Mouse (Mus musculus) embryonic facial prominence, embryonic 10.5 days (tissue): Measurements from ENCODE around the gene Tmem30b. TPM values are rescaled to one million over a fixed set of nuclear protein-coding genes. Genes with fewer than 3 reads are reported as not detected.
A peak's percentile ranks its signal among the peaks of the same experiment; 100 is the strongest.

Source experiments
- DNase-seq: peaks from one replicate; pipeline ENCODE4 v3.0.0-alpha.2; 2017; ENCODE audit warnings: low spot score
- H3K27ac ChIP-seq: fragments of 300-500 bp; sonication (generic); replicated peaks from 2 replicates; pipeline ENCODE4 v1.5.1; 2016; ENCODE audit warnings: mild to moderate bottlenecking
- H3K27me3 ChIP-seq: fragments of 300-500 bp; sonication (generic); replicated peaks from 2 replicates; pipeline ENCODE4 v1.6.1; 2016; ENCODE audit warnings: low read depth, mild to moderate bottlenecking; ENCODE audit not compliant: poor library complexity, severe bottlenecking
- H3K36me3 ChIP-seq: fragments of 300-500 bp; sonication (generic); replicated peaks from 2 replicates; pipeline ENCODE4 v1.6.1; 2016; ENCODE audit warnings: mild to moderate bottlenecking, moderate library complexity
- H3K4me1 ChIP-seq: fragments of 300-500 bp; sonication (generic); 2 replicates; pipeline ENCODE4 v1.6.1; 2016
- H3K4me3 ChIP-seq: fragments of 300-500 bp; sonication (generic); 2 replicates; pipeline ENCODE4 v1.5.1; 2016; ENCODE audit warnings: mild to moderate bottlenecking, moderate library complexity
- H3K9me3 ChIP-seq: fragments of 300-500 bp; sonication (generic); 2 replicates; pipeline ENCODE4 v1.6.1; 2016; ENCODE audit warnings: mild to moderate bottlenecking
- WGBS: fragments of 180-500 bp; shearing (Covaris S2); methylation state at CpG from one replicate; pipeline ENCODE4 v1.1.7; 2016; 5-methylcytosine and 5-hydroxymethylcytosine counted together
- polyA plus RNA-seq: library from polyadenylated mRNA; unstranded; fragments of >200 nt; fragmentation: Nextera tagmentation; extraction: Ambion mirVana; gene quantifications from 2 replicates; pipeline ENCODE4 v1.2.1, GENCODE M21; 2016

Gene Tmem30b
- 8.1 and 11.0 TPM in 2 replicates for polyA plus RNA-seq

DNA sequence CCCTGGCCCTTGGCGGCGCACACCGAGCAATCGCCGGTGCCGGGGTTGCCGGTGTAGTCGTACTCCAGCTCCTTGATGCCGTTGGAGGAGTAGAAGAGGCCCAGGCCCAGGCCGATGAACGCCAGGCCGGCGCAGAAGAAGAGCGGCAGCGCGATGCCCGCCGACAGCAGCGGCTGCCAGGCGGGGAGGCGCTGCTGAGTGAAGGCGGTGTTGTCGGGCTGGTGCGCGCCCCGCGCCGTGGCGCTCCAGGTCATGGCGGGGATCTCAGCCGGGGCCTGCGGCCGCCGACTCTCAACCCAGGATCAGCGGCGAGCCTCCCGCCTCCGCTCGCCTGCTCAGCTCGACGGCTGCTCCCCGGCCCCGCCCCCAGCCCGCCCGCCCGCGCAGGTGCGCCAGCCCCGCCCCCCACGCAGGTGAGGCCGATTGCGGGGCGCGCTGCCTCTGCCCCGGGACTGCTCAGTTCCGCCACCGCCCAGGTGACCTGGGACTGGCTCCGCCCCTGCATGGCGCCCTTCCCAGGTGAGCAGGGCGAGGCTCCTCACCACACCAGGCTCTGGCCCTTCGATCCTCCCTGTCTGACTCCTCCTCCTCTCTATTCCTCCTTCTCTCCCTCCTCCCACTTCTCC lies at the start of gene Tmem30b:
Gene Tmem30b, minus strand, starts transcription at position 307 of the 626 bp plus-strand sequence.
- H3K36me3 ChIP-seq = no peaks in the 10 kb centered on the region
- H3K27ac ChIP-seq = peak within 1 kb of the TSS; percentile 78
- peak; percentile 66 for DNase-seq
- WGBS = 2% methylated on average over 61 of the region's 61 CpGs
- H3K9me3 ChIP-seq = no peaks in the 10 kb centered on the region
- peaks cover 59% of the 10 kb centered on the region for H3K4me1 ChIP-seq
- peak within 1 kb of the TSS; percentile 59 for H3K4me3 ChIP-seq
- H3K27me3 ChIP-seq = peaks cover 86% of the 10 kb centered on the region

DNA sequence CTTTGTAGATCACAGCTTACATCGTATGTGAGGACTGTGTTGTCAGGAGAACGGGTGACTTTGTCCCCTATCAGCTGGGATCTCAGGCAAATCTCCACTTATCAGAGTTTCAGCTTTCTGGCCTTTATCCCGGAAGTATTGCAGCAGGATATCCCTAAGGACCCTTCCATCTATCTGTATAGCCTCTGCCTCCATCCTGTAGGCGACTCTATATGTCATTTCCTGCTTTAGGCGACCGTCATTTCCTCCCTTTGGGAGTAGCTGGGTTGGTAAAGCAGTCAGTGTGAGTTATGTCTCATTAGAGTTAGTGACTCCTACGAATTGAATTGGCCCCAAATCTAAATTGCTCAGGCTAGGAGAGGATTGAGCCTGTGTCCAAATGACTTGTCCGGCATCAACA lies 49.0 kb upstream of the Tmem30b start:
- WGBS = 83% methylated on average over 8 of the region's 8 CpGs
- peaks cover 15% of the 10 kb centered on the region for H3K4me1 ChIP-seq
- H3K27ac ChIP-seq = no peak overlapping the region
- no peak for DNase-seq
- H3K9me3 ChIP-seq = no peaks in the 10 kb centered on the region
- no peaks in the 10 kb centered on the region for H3K27me3 ChIP-seq
- no peak overlapping the region for H3K4me3 ChIP-seq
- H3K36me3 ChIP-seq = no peaks in the 10 kb centered on the region

GRCm38 (mm10) chr12:73594177-73594745 lies 48.1 kb upstream of the Tmem30b start:
- H3K4me1 ChIP-seq = peaks cover 15% of the 10 kb centered on the region
- no peaks in the 10 kb centered on the region for H3K9me3 ChIP-seq
- no peaks in the 10 kb centered on the region for H3K36me3 ChIP-seq
- no peak overlapping the region for H3K27ac ChIP-seq
- 87% methylated on average over 9 of the region's 9 CpGs for WGBS
- DNase-seq = no peak
- H3K4me3 ChIP-seq = no peak overlapping the region
- H3K27me3 ChIP-seq = no peaks in the 10 kb centered on the region

- no peak overlapping the region for H3K4me3 ChIP-seq
- no peak overlapping the region for H3K27ac ChIP-seq
- WGBS = 89% methylated on average over 12 of the region's 12 CpGs
- peaks cover 8% of the 10 kb centered on the region for H3K4me1 ChIP-seq
- no peak for DNase-seq
- H3K36me3 ChIP-seq = no peaks in the 10 kb centered on the region
- no peaks in the 10 kb centered on the region for H3K9me3 ChIP-seq
- 0 out of 2 replicates have a peak, but pooled peaks cover 3% of the 10 kb centered on the region for H3K27me3 ChIP-seq
Measured at GRCm38 (mm10) chr12:73593021-73593798, 47.0 kb upstream of the Tmem30b start.

- H3K27me3 ChIP-seq = peaks cover 17% of the 10 kb centered on the region
- no peaks in the 10 kb centered on the region for H3K36me3 ChIP-seq
- WGBS = 70% methylated on average over 11 of the region's 11 CpGs
- H3K27ac ChIP-seq = no peak overlapping the region
- no peak overlapping the region for H3K4me3 ChIP-seq
- no peak for DNase-seq
- H3K4me1 ChIP-seq = 0 out of 2 replicates have a peak, but pooled peaks cover 3% of the 10 kb centered on the region
- H3K9me3 ChIP-seq = no peaks in the 10 kb centered on the region
Measured at GRCm38 (mm10) chr12:73591625-73592024, 45.4 kb upstream of the Tmem30b start.

GRCm38 (mm10) chr12:73590627-73591276 lies 44.6 kb upstream of the Tmem30b start:
- peaks cover 25% of the 10 kb centered on the region for H3K27me3 ChIP-seq
- H3K9me3 ChIP-seq = no peaks in the 10 kb centered on the region
- peaks cover 7% of the 10 kb centered on the region for H3K4me1 ChIP-seq
- no peak for DNase-seq
- 88% methylated on average over 15 of the region's 15 CpGs for WGBS
- H3K36me3 ChIP-seq = no peaks in the 10 kb centered on the region
- no peak overlapping the region for H3K27ac ChIP-seq
- no peak overlapping the region for H3K4me3 ChIP-seq

DNA sequence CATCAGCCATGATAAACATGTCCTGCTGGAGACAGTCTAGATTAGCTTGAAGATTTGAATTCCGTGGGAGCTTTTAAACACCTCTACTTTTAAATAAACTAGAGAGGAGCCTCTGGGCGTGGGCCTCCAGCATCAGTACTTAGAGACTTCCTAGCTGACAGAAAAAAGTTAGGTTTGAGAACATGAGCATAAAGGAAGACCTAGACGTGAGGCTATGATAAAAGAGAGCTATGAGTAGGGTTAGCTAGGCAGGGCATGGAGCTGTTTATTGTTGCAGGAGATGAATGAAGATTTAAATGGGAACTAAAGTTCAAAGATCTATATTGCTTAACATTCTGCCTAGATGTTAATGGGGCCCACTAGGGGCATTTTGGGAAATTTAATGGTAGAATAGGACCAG lies 41.1 kb upstream of the Tmem30b start:
- Histone ChIP-seq H3K27me3 (peaks cover 52% of the 10 kb centered on the region), H3K4me3 (no peak overlapping the region), H3K4me1 (peaks cover 28% of the 10 kb centered on the region), H3K36me3 (no peaks in the 10 kb centered on the region), H3K9me3 (no peaks in the 10 kb centered on the region), H3K27ac (no peak overlapping the region)
- DNase-seq = no peak
- 64% methylated on average over 3 of the region's 3 CpGs for WGBS

- peaks cover 28% of the 10 kb centered on the region for H3K4me1 ChIP-seq
- no peak overlapping the region for H3K27ac ChIP-seq
- H3K27me3 ChIP-seq = peaks cover 63% of the 10 kb centered on the region
- peak; percentile 26 for DNase-seq
- H3K4me3 ChIP-seq = peak overlapping the region; percentile 81
- H3K9me3 ChIP-seq = no peaks in the 10 kb centered on the region
- WGBS = 4% methylated on average over 7 of the region's 7 CpGs
- H3K36me3 ChIP-seq = no peaks in the 10 kb centered on the region
Measured at GRCm38 (mm10) chr12:73585850-73586249, 39.7 kb upstream of the Tmem30b start.

GRCm38 (mm10) chr12:73585241-73585801 lies 39.1 kb upstream of the Tmem30b start:
- under 1% methylated on average over 33 of the region's 33 CpGs for WGBS
- peaks cover 28% of the 10 kb centered on the region for H3K4me1 ChIP-seq
- peak overlapping the region; percentile 86 for H3K27ac ChIP-seq
- DNase-seq = no peak
- H3K4me3 ChIP-seq = peak overlapping the region; percentile 81
- H3K27me3 ChIP-seq = peaks cover 66% of the 10 kb centered on the region
- no peaks in the 10 kb centered on the region for H3K9me3 ChIP-seq
- H3K36me3 ChIP-seq = no peaks in the 10 kb centered on the region

DNA sequence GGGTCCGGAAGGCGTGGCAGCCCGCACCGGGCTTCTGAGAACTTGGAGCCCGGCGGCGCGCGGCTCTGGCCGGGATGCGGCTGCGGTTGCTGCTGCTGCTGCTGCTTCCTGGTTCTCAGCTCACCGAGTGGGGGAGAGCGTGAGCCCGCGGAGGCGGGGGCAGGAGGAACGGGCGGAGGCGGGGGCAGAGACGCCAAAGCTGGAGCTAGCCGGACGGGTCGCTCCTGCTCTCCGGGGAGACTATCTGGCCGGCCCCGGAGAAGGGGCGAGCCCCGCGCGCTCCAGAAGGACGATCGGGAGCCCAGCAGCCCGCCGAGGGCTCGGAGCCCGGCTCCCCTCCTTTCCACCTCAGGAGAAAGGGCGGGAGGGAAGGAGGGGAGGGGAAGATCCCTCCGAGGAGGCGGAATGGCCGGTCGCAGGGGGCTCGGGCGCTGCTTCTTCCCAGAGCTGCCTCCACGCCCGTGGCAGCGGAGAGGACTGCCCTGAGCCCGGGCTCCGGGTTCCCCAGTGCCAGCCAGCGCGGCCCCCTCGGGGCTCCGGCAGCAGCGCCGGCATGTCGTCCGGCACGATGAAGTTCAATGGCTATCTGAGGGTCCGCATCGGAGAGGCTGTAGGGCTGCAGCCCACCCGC lies 38.5 kb upstream of the Tmem30b start, which contains the start of gene Prkch:
Gene Prkch, plus strand, starts transcription at position 187 of the 631 bp plus-strand sequence.
- Histone ChIP-seq H3K36me3 (no peaks in the 10 kb centered on the region), H3K27me3 (peaks cover 68% of the 10 kb centered on the region), H3K4me3 (peak within 1 kb of the TSS; percentile 81), H3K4me1 (peaks cover 28% of the 10 kb centered on the region), H3K27ac (peak within 1 kb of the TSS; percentile 86), H3K9me3 (no peaks in the 10 kb centered on the region)
- DNase-seq = peak; percentile 90
- WGBS = under 1% methylated on average over 61 of the region's 61 CpGs

DNA sequence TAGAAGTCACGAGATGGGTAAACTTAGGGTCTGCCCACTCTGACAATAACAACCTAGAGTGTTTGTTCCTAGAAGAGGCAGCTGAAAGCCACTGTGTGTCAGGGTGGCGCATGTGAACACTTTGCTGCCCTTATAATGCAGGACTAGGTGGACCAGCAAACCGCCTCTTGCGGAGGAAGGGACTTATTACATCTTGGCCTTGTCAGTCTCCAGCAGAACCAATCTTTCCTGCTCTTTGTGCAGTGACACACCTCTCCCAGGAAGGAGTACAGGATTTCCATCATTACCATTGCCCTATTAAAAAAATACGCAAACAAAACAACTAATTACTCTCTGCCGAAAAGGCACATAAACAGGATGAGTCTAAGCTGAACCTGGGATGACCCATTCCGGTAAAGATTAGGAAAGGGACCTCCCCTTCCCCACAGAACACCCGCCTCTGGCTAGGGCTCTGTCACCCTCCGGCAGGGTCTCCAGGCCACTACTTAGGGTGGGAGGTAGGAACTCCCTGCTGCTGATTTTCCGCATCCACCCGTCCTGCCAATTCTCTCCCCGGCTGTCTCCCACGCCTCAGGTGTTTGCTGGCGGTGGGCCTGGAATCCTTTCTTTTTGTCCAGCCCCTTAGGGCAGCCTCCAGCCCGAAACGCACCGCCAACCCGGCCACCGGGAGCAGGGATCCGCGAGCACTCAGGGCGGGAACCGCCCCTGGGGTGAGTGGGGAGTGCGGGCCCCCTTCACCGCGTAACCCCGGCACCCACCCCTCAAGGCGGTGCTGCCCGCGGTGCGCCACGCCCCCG lies 37.8 kb upstream of the Tmem30b start:
- peak overlapping the region; percentile 81 for H3K4me3 ChIP-seq
- no peaks in the 10 kb centered on the region for H3K36me3 ChIP-seq
- H3K4me1 ChIP-seq = peaks cover 28% of the 10 kb centered on the region
- peaks cover 68% of the 10 kb centered on the region for H3K27me3 ChIP-seq
- H3K9me3 ChIP-seq = no peaks in the 10 kb centered on the region
- WGBS = 4% methylated on average over 33 of the region's 33 CpGs
- peak; percentile 47 for DNase-seq
- peak overlapping the region; percentile 86 for H3K27ac ChIP-seq
